Mouse (Mus musculus): ENCODE measurements around the gene Usp45. TPM values are rescaled to one million over a fixed set of nuclear protein-coding genes. Genes with fewer than 3 reads are reported as not detected.

Gene Usp45
- total and polyA plus RNA-seq, 3 experiments = 1.9 to 12.8 (median 10.4) TPM

- intact Hi-C loops (cut with DNase I) = no loop called here
- Histone ChIP-seq H3K27me3 (ENCODE audit: control insufficient read depth, insufficient read depth, low read length) (no peaks in the 10 kb centered on the region), H3K4me3 (no peak overlapping the region), H3K4me1 (ENCODE audit: control insufficient read depth, insufficient read depth, low read length) (peaks cover 4% of the 10 kb centered on the region), H3K27ac (no peak overlapping the region), H3K9ac (ENCODE audit: low read depth, low read length) (no peak overlapping the region), H3K79me2 (replicated peaks; ENCODE audit: control insufficient read depth, insufficient read depth, low read length) (no peaks in the 10 kb centered on the region), H3K36me3 (ENCODE audit: control insufficient read depth, insufficient read depth, low read length) (peaks cover 3% of the 10 kb centered on the region)
- no peak for DNase-seq
- no peak for TF ChIP-seq POLR2A (IDR thresholded peaks at IDR 0.05; ENCODE audit: insufficient read depth, low read depth, low read length)
- TF ChIP-seq CTCF (IDR thresholded peaks at IDR 0.05) = no peak
- no peak for TF ChIP-seq EP300 (IDR thresholded peaks at IDR 0.05; ENCODE audit: insufficient read depth, low read depth, low read length)
- 96% methylated on average over 12 of the region's 12 CpGs for WGBS
Measured at GRCm38 (mm10) chr4:21780816-21781726, 14.1 kb downstream of the Usp45 start.

- Histone ChIP-seq H3K27ac (no peak overlapping the region), H3K36me3 (ENCODE audit: control insufficient read depth, insufficient read depth, low read length) (no peaks in the 10 kb centered on the region; the same call in 1 of the 2 replicates), H3K4me1 (ENCODE audit: control insufficient read depth, insufficient read depth, low read length) (no peaks in the 10 kb centered on the region), H3K9ac (ENCODE audit: low read depth, low read length) (no peak overlapping the region), H3K79me2 (replicated peaks; ENCODE audit: control insufficient read depth, insufficient read depth, low read length) (no peaks in the 10 kb centered on the region), H3K4me3 (no peak overlapping the region), H3K27me3 (ENCODE audit: control insufficient read depth, insufficient read depth, low read length) (no peaks in the 10 kb centered on the region)
- intact Hi-C loops (cut with DNase I) = loop anchor here (5.0 kb wide), 1 partner anchor 39 kb away; no protein-coding TSS in a partner anchor
- TF ChIP-seq POLR2A (IDR thresholded peaks at IDR 0.05; ENCODE audit: insufficient read depth, low read depth, low read length) (no peak), CTCF (IDR thresholded peaks at IDR 0.05) (no peak), EP300 (IDR thresholded peaks at IDR 0.05; ENCODE audit: insufficient read depth, low read depth, low read length) (no peak)
- DNase-seq = no peak
- 92% methylated on average over 12 of the region's 12 CpGs for WGBS
Measured at GRCm38 (mm10) chr4:21786268-21786667, 19.3 kb downstream of the Usp45 start.

GRCm38 (mm10) chr4:21788903-21789302 lies 21.9 kb downstream of the Usp45 start:
- Histone ChIP-seq H3K4me3 (no peak overlapping the region), H3K9ac (ENCODE audit: low read depth, low read length) (no peak overlapping the region), H3K36me3 (ENCODE audit: control insufficient read depth, insufficient read depth, low read length) (no peaks in the 10 kb centered on the region), H3K79me2 (replicated peaks; ENCODE audit: control insufficient read depth, insufficient read depth, low read length) (no peaks in the 10 kb centered on the region), H3K4me1 (ENCODE audit: control insufficient read depth, insufficient read depth, low read length) (no peaks in the 10 kb centered on the region), H3K27me3 (ENCODE audit: control insufficient read depth, insufficient read depth, low read length) (no peaks in the 10 kb centered on the region), H3K27ac (no peak overlapping the region)
- 91% methylated on average over 6 of the region's 6 CpGs for WGBS
- TF ChIP-seq EP300 (IDR thresholded peaks at IDR 0.05; ENCODE audit: insufficient read depth, low read depth, low read length) (no peak), POLR2A (IDR thresholded peaks at IDR 0.05; ENCODE audit: insufficient read depth, low read depth, low read length) (no peak), CTCF (IDR thresholded peaks at IDR 0.05) (no peak)
- no peak for DNase-seq
- intact Hi-C loops (cut with DNase I) = loop anchor here (5.0 kb wide), 1 partner anchor 42 kb away; no protein-coding TSS in a partner anchor

GRCm38 (mm10) chr4:21789836-21790235 lies 22.9 kb downstream of the Usp45 start:
- H3K79me2 ChIP-seq (replicated peaks; ENCODE audit: control insufficient read depth, insufficient read depth, low read length) = no peaks in the 10 kb centered on the region
- H3K4me1 ChIP-seq (ENCODE audit: control insufficient read depth, insufficient read depth, low read length) = no peaks in the 10 kb centered on the region
- 82% methylated on average over 4 of the region's 4 CpGs for WGBS
- H3K36me3 ChIP-seq (ENCODE audit: control insufficient read depth, insufficient read depth, low read length) = no peaks in the 10 kb centered on the region
- intact Hi-C loops (cut with DNase I) = loop anchor here (5.0 kb wide), 1 partner anchor 43 kb away; no protein-coding TSS in a partner anchor
- no peak for DNase-seq
- H3K4me3 ChIP-seq = no peak overlapping the region
- H3K27me3 ChIP-seq (ENCODE audit: control insufficient read depth, insufficient read depth, low read length) = no peaks in the 10 kb centered on the region
- no peak overlapping the region for H3K9ac ChIP-seq (ENCODE audit: low read depth, low read length)
- no peak for TF ChIP-seq POLR2A (IDR thresholded peaks at IDR 0.05; ENCODE audit: insufficient read depth, low read depth, low read length)
- no peak overlapping the region for H3K27ac ChIP-seq

GRCm38 (mm10) chr4:21793631-21794030 lies 26.7 kb downstream of the Usp45 start:
- intact Hi-C loops (cut with DNase I) = no loop called here
- TF ChIP-seq EP300 (IDR thresholded peaks at IDR 0.05; ENCODE audit: insufficient read depth, low read depth, low read length) = no peak
- TF ChIP-seq POLR2A (IDR thresholded peaks at IDR 0.05; ENCODE audit: insufficient read depth, low read depth, low read length) = no peak
- DNase-seq = no peak
- no peaks in the 10 kb centered on the region for H3K79me2 ChIP-seq (replicated peaks; ENCODE audit: control insufficient read depth, insufficient read depth, low read length)
- H3K36me3 ChIP-seq (ENCODE audit: control insufficient read depth, insufficient read depth, low read length) = no peaks in the 10 kb centered on the region
- 71% methylated on average over 3 of the region's 3 CpGs for WGBS
- H3K4me1 ChIP-seq (ENCODE audit: control insufficient read depth, insufficient read depth, low read length) = no peaks in the 10 kb centered on the region
- no peak overlapping the region for H3K9ac ChIP-seq (ENCODE audit: low read depth, low read length)
- H3K27ac ChIP-seq = no peak overlapping the region
- no peak overlapping the region for H3K4me3 ChIP-seq
- no peaks in the 10 kb centered on the region for H3K27me3 ChIP-seq (ENCODE audit: control insufficient read depth, insufficient read depth, low read length)

GRCm38 (mm10) chr4:21801013-21801412 lies 34.1 kb downstream of the Usp45 start:
- no peaks in the 10 kb centered on the region for H3K27me3 ChIP-seq (ENCODE audit: control insufficient read depth, insufficient read depth, low read length)
- no peaks in the 10 kb centered on the region for H3K4me1 ChIP-seq (ENCODE audit: control insufficient read depth, insufficient read depth, low read length)
- TF ChIP-seq EP300 (IDR thresholded peaks at IDR 0.05; ENCODE audit: insufficient read depth, low read depth, low read length) = no peak
- no peak for TF ChIP-seq POLR2A (IDR thresholded peaks at IDR 0.05; ENCODE audit: insufficient read depth, low read depth, low read length)
- TF ChIP-seq CTCF (IDR thresholded peaks at IDR 0.05) = no peak
- no peaks in the 10 kb centered on the region for H3K79me2 ChIP-seq (replicated peaks; ENCODE audit: control insufficient read depth, insufficient read depth, low read length)
- no peak overlapping the region for H3K27ac ChIP-seq
- intact Hi-C loops (cut with DNase I) = no loop called here
- no peak overlapping the region for H3K4me3 ChIP-seq
- WGBS = 97% methylated on average over 1 of the region's 1 CpGs
- H3K9ac ChIP-seq (ENCODE audit: low read depth, low read length) = no peak overlapping the region
- H3K36me3 ChIP-seq (ENCODE audit: control insufficient read depth, insufficient read depth, low read length) = no peaks in the 10 kb centered on the region; the same call in 1 of the 2 replicates
- no peak for DNase-seq

Measured in heart, adult 2 months (tissue).